In genomic region chr7:140141350-140141749, GRCm38 (mm10) we compare ENCODE assay signal across 10 mouse cellular contexts. TPM values are rescaled to one million over a fixed set of nuclear protein-coding genes. Genes with fewer than 3 reads are reported as not detected.
DNase-seq lines count a peak whose midpoint lies in the region; ATAC-seq and TF ChIP-seq lines count a peak whose summit lies in the region.
"Had no signal": no experiment of that assay in that cellular context is flagged by ENCODE, and none has a peak within 500 bp of the region (broad histone marks: within the 10 kb centered on the region; RNA-seq: fewer than 3 reads in every experiment).

No protein-coding gene starts in this region.

- no peak overlapping the region for H3K4me3 ChIP-seq in kidney, embryonic 14.5 days (ENCODE audit: low read length)
- no peak overlapping the region for H3K4me3 ChIP-seq in E14TG2a.4 (replicated peaks; ENCODE audit: low read length)
- H3K4me3 ChIP-seq: embryonic facial prominence, embryonic 12.5 days; limb, embryonic 12.5 days had no signal

- no peak for ATAC-seq in kidney, embryonic 14.5 days (ENCODE audit: low FRiP score, low TSS enrichment)

- H3K27me3 ChIP-seq in kidney, embryonic 14.5 days (ENCODE audit: control insufficient read depth, insufficient read depth, low read length): no peaks in the 10 kb centered on the region
- H3K27me3 ChIP-seq in E14TG2a.4 (ENCODE audit: insufficient read depth, low read length): no peaks in the 10 kb centered on the region
- H3K27me3 ChIP-seq: embryonic facial prominence, embryonic 12.5 days; limb, embryonic 12.5 days had no signal

- intact Hi-C loops in left cerebral cortex, postnatal 25 days (cut with DNase I): loop anchor here (1.0 kb wide), 1 partner anchor 63 kb away; no protein-coding TSS in a partner anchor

- no peak overlapping the region for H3K9ac ChIP-seq in kidney, embryonic 14.5 days (ENCODE audit: low read depth, low read length)
- H3K9ac ChIP-seq: embryonic facial prominence, embryonic 12.5 days; limb, embryonic 12.5 days had no signal

- no peak overlapping the region for H3K4me2 ChIP-seq in kidney, embryonic 14.5 days (replicated peaks; ENCODE audit: low read depth, low read length)
- H3K4me2 ChIP-seq: embryonic facial prominence, embryonic 12.5 days; limb, embryonic 12.5 days had no signal

- DNase-seq in kidney, adult 18-20 months: peak; percentile 65
- DNase-seq in c-Kit-positive CD71-negative TER-119-negative erythroid progenitor cells, embryonic 14.5 days (ENCODE audit: low read depth): peak; percentile 65
- DNase-seq in gastrocnemius, postnatal 10 days: peak; percentile 61
- peak; percentile 59 to 66 for DNase-seq in left cerebral cortex, postnatal 25 days (ENCODE audit: low spot score in 2 of 2)
- peak; percentile 57 to 74 for DNase-seq in natural killer cell, adult 2 months (ENCODE audit: low spot score in 2 of 2)
- DNase-seq in thymus, postnatal 25 days: peak; percentile 70

- TF ChIP-seq CTCF in E14TG2a.4 (conservative IDR thresholded peaks at IDR 0.05; ENCODE audit: low read length): peak; percentile 67

- H3K36me3 ChIP-seq in kidney, embryonic 14.5 days (ENCODE audit: control insufficient read depth, insufficient read depth, low read length): no peaks in the 10 kb centered on the region
- H3K36me3 ChIP-seq in E14TG2a.4 (ENCODE audit: insufficient read depth, low read length): peaks cover 45% of the 10 kb centered on the region
- H3K36me3 ChIP-seq: embryonic facial prominence, embryonic 12.5 days; limb, embryonic 12.5 days had no signal

- no peak overlapping the region for H3K27ac ChIP-seq in kidney, embryonic 14.5 days (ENCODE audit: low read depth, low read length)
- H3K27ac ChIP-seq: embryonic facial prominence, embryonic 12.5 days; limb, embryonic 12.5 days had no signal

- H3K9me3 ChIP-seq in kidney, embryonic 14.5 days (ENCODE audit: control insufficient read depth, low read length): no peaks in the 10 kb centered on the region
- no peaks in the 10 kb centered on the region for H3K9me3 ChIP-seq in E14TG2a.4 (ENCODE audit: low read length)
- H3K9me3 ChIP-seq: embryonic facial prominence, embryonic 12.5 days; limb, embryonic 12.5 days had no signal

- no peaks in the 10 kb centered on the region for H3K4me1 ChIP-seq in kidney, embryonic 14.5 days (ENCODE audit: control insufficient read depth, insufficient read depth, low read length)
- peaks cover 16% of the 10 kb centered on the region for H3K4me1 ChIP-seq in E14TG2a.4 (replicated peaks; ENCODE audit: low read depth, low read length)

- WGBS in kidney, embryonic 14.5 days: 8% methylated on average over 14 of the region's 14 CpGs

RNA-seq across cellular contexts. Expression of gene Mtg1, which starts 4.0 kb away (rescaled TPM):
- polyA plus RNA-seq in kidney, embryonic 14.5 days (2014; fragmentation: Nextera tagmentation; extraction: Ambion mirVana): 25.9 and 30.8 TPM in 2 replicates
- total RNA-seq in gastrocnemius, postnatal 10 days (2021): 10 to 100 TPM; 21.9 to 23.5 TPM
- total RNA-seq in left cerebral cortex, postnatal 25 days (2021): 10 to 100 TPM; 22.4 TPM

RNA-seq across cellular contexts. Expression of gene Sprn, which starts 13.3 kb away (rescaled TPM):
- polyA plus RNA-seq in kidney, embryonic 14.5 days (2014; fragmentation: Nextera tagmentation; extraction: Ambion mirVana): 0.13 and 0.14 TPM in 2 replicates
- total RNA-seq in gastrocnemius, postnatal 10 days (2021): under 1 TPM; 0.56 to 0.61 TPM
- 100 to 1,000 TPM; 160 to 172 TPM for total RNA-seq in left cerebral cortex, postnatal 25 days (2021)

RNA-seq across cellular contexts. Expression of gene Olfr522, which starts 23.2 kb away (rescaled TPM):
- polyA plus RNA-seq in kidney, embryonic 14.5 days (2014; fragmentation: Nextera tagmentation; extraction: Ambion mirVana): not detected in 2 replicates
- not detected for total RNA-seq in gastrocnemius, postnatal 10 days (2021)
- total RNA-seq in left cerebral cortex, postnatal 25 days (2021): not detected
- polyA plus RNA-seq: embryonic facial prominence, embryonic 12.5 days; limb, embryonic 12.5 days had no signal

RNA-seq across cellular contexts. Expression of gene Echs1, which starts 25.1 kb away (rescaled TPM):
- 186 and 199 TPM in 2 replicates for polyA plus RNA-seq in kidney, embryonic 14.5 days (2014; fragmentation: Nextera tagmentation; extraction: Ambion mirVana)
- 10 to 100 TPM; 83.5 to 93.1 TPM for total RNA-seq in gastrocnemius, postnatal 10 days (2021)
- total RNA-seq in left cerebral cortex, postnatal 25 days (2021): 10 to 100 TPM; 46.1 to 49.0 TPM

RNA-seq across cellular contexts. Expression of gene Paox, which starts 25.8 kb away (rescaled TPM):
- 20.7 and 24.8 TPM in 2 replicates for polyA plus RNA-seq in kidney, embryonic 14.5 days (2014; fragmentation: Nextera tagmentation; extraction: Ambion mirVana)
- total RNA-seq in gastrocnemius, postnatal 10 days (2021): 1 to 10 TPM; 4.7 to 4.8 TPM
- 1 to 10 TPM; 5.2 to 5.3 TPM for total RNA-seq in left cerebral cortex, postnatal 25 days (2021)

Comparison
In these comparisons a context has a peak if more than half of its experiments do, and no peak if none do; other contexts are left out.
1. RNA of gene Sprn, which starts 13.3 kb away (total RNA-seq): 160 to 172 TPM in left cerebral cortex, postnatal 25 days; 0.56 to 0.61 TPM in gastrocnemius, postnatal 10 days; every median in the first group is over 100 times any median in the second.
2. Peak in every context shown above with its lines, with median percentiles within 50 percentile points of each other: DNase-seq.